10 mouse cellular contexts compared by ENCODE assay signal in the genomic region with DNA sequence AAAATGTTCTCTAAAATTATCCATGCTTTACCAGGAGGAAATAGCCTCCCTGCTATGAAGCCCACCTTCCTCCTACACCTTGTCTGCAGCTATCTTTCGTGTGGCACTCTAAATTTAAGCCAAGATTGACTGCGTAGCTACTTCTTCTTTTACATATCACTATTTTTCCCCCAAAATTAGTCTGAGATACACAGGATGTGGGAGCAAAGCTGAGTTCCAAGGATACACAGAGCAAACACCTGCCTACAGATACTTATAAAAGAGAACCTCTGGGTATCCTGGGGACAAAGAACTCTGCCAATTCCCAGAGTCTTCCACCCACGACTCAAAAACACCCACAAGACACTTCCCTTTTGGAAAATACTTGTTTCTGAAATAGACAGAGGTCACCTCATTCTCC.
"Had no signal": no experiment of that assay in that cellular context is flagged by ENCODE, and none has a peak within 500 bp of the region (broad histone marks: within the 10 kb centered on the region; RNA-seq: fewer than 3 reads in every experiment).

No protein-coding gene starts in this region.

- ATAC-seq: liver, postnatal 0 days; lung, postnatal 0 days; midbrain, embryonic 13.5 days; midbrain, embryonic 15.5 days had no signal

- DNase-seq: liver, postnatal 0 days; lung, adult 2 months; lung, postnatal 14 days; lung, postnatal 36 days; thymus, adult 18-20 months; thymus, postnatal 14 days; thymus, postnatal 36 days had no signal
